Mouse (Mus musculus): Measurements from ENCODE around the gene 1810009A15Rik.

DNA sequence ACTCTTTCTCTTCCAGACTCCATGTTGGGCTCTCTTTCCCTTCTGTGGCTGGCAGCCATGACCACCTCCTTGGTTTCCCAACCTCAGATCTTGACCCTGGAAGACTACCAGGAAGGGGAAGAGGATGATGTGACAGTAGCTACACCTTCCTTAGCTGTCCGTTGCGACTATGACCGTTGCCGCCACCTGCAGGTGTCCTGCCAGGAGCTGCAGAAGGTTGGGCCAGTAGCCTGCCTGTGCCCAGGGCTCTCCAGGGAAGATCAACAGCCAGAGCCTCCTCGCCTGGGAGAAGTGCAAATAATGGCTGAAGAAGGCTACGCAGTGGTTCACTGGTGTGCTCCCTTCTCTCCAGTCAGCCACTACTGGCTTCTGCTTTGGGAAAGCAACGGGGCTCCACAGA is 37.0 kb upstream of the 1810009A15Rik start:
- TF ChIP-seq RAD21 (IDR thresholded peaks at IDR 0.05; ENCODE audit: low read depth, low read length) (peak; percentile 7), CTCF (conservative IDR thresholded peaks at IDR 0.05 in 1 of 2, IDR thresholded peaks at IDR 0.05 in 1 of 2; ENCODE audit: low read depth in 2 of 2, low read length in 2 of 2) (peak in 1 of 2 experiments; percentile 47; a peak in 2 of 4 replicates), TBP (conservative IDR thresholded peaks at IDR 0.05; ENCODE audit: low read depth, low read length) (no peak), GABPA (IDR thresholded peaks at IDR 0.05; ENCODE audit: insufficient replicate concordance, low read depth, low read length) (no peak), TCF12 (IDR thresholded peaks at IDR 0.05; ENCODE audit: low read depth, low read length) (no peak), MEF2A (IDR thresholded peaks at IDR 0.05; ENCODE audit: borderline replicate concordance, low read depth, low read length) (no peak), POLR2A (IDR thresholded peaks at IDR 0.05; ENCODE audit: low read depth, low read length) (no peak), MAX (IDR thresholded peaks at IDR 0.05; ENCODE audit: low read length) (no peak), CHD1 (IDR thresholded peaks at IDR 0.05; ENCODE audit: low read depth, low read length) (no peak), CHD2 (IDR thresholded peaks at IDR 0.05; ENCODE audit: low read length) (no peak), ELF1 (IDR thresholded peaks at IDR 0.05; ENCODE audit: low read depth, low read length) (no peak), MAFK (IDR thresholded peaks at IDR 0.05; ENCODE audit: insufficient replicate concordance, low read length) (no peak)

All from CH12.LX (cell line).